Mouse (Mus musculus) forebrain, embryonic 11.5 days (tissue): ENCODE data around the gene Ing1. TPM values are rescaled to one million over a fixed set of nuclear protein-coding genes. Genes with fewer than 3 reads are reported as not detected.
"Not testable (repeated sequence)": the region's sequence is repeated elsewhere in the genome, so short reads cannot be mapped to it uniquely, and the experiment has no call there.

Experiments used
- ATAC-seq: fragments of 200-750 bp; cut with Nextera tagmentation; replicated peaks from 2 replicates; pipeline ENCODE4 v1.8.0; 2017; ENCODE audit warnings: moderate TSS enrichment; ENCODE audit not compliant: low FRiP score
- DNase-seq: peaks from one replicate; pipeline ENCODE4 v3.0.0-alpha.2; 2017; ENCODE audit warnings: low spot score
- H3K27ac ChIP-seq: fragments of 300-500 bp; sonication (generic); 2 replicates; pipeline ENCODE4 v1.5.1; 2014; ENCODE audit warnings: low read depth, low read length
- H3K27me3 ChIP-seq: fragments of 300-500 bp; sonication (generic); 2 replicates; pipeline ENCODE4 v1.6.1; 2014; ENCODE audit warnings: mild to moderate bottlenecking, low read length, mixed read lengths; ENCODE audit not compliant: control insufficient read depth, insufficient read depth
- H3K36me3 ChIP-seq: fragments of 300-500 bp; sonication (generic); 2 replicates; pipeline ENCODE4 v1.6.1; 2014; ENCODE audit warnings: mild to moderate bottlenecking, low read length, moderate library complexity, mixed read lengths; ENCODE audit not compliant: control insufficient read depth, insufficient read depth
- H3K4me1 ChIP-seq: fragments of 300-500 bp; sonication (generic); replicated peaks from 2 replicates; pipeline ENCODE4 v1.6.1; 2014; ENCODE audit warnings: low read length, mixed read lengths; ENCODE audit not compliant: control insufficient read depth, insufficient read depth
- H3K4me2 ChIP-seq: fragments of 300-500 bp; sonication (generic); 2 replicates; pipeline ENCODE4 v1.6.1; 2014; ENCODE audit warnings: low read depth, mild to moderate bottlenecking, low read length, moderate library complexity, mixed read lengths; ENCODE audit not compliant: severe bottlenecking
- H3K4me3 ChIP-seq: fragments of 300-500 bp; sonication (generic); 2 replicates; pipeline ENCODE4 v1.5.1; 2014; ENCODE audit warnings: low read depth, low read length
- H3K9ac ChIP-seq: fragments of 300-500 bp; sonication (generic); 2 replicates; pipeline ENCODE4 v1.6.1; 2014; ENCODE audit warnings: low read length
- H3K9me3 ChIP-seq: fragments of 300-500 bp; sonication (generic); 2 replicates; pipeline ENCODE4 v1.6.1; 2016; ENCODE audit warnings: low read length, mixed read lengths; ENCODE audit not compliant: control insufficient read depth
- WGBS: fragments of 180-500 bp; shearing (Covaris S2); extraction: QIAGEN DNeasy Blood & Tissue Kit; methylation state at CpG from one replicate; pipeline ENCODE4 v1.1.7; 2014; 5-methylcytosine and 5-hydroxymethylcytosine counted together
- polyA plus RNA-seq: library from polyadenylated mRNA; unstranded; fragments of >200 nt; fragmentation: Nextera tagmentation; extraction: Ambion mirVana; gene quantifications from 2 replicates; pipeline ENCODE4 v1.2.1, GENCODE M21; 2014

Gene Ing1
- polyA plus RNA-seq, 1 experiment from 2014 or later: 42.9 TPM

DNA sequence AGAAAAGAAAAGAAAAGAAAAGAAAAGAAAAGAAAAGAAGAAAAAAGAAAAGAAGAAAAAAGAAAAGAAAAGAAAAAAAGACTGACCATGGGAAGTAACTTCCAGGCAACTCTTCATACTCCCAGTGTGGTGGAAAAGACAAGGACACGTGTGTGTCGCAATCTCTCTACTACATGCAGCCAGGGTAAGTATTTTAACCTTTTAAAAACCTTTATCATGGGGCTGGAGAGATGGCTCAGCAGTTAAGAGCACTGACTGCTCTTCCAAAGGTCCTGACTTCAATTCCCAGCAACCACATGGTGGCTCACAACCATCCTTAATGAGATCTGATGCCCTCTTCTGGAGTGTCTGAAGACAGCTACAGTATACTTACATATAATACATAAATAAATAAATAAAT, 12.8 kb downstream of the Ing1 start:
- H3K4me3 ChIP-seq, H3K4me2 ChIP-seq, H3K4me1 ChIP-seq, H3K27me3 ChIP-seq, H3K9me3 ChIP-seq, ATAC-seq, DNase-seq, H3K27ac ChIP-seq, H3K9ac ChIP-seq: not testable (repeated sequence)
- WGBS: 92% methylated on average over 2 of the region's 2 CpGs
- H3K36me3 ChIP-seq: peaks cover 11% of the 10 kb centered on the region

DNA sequence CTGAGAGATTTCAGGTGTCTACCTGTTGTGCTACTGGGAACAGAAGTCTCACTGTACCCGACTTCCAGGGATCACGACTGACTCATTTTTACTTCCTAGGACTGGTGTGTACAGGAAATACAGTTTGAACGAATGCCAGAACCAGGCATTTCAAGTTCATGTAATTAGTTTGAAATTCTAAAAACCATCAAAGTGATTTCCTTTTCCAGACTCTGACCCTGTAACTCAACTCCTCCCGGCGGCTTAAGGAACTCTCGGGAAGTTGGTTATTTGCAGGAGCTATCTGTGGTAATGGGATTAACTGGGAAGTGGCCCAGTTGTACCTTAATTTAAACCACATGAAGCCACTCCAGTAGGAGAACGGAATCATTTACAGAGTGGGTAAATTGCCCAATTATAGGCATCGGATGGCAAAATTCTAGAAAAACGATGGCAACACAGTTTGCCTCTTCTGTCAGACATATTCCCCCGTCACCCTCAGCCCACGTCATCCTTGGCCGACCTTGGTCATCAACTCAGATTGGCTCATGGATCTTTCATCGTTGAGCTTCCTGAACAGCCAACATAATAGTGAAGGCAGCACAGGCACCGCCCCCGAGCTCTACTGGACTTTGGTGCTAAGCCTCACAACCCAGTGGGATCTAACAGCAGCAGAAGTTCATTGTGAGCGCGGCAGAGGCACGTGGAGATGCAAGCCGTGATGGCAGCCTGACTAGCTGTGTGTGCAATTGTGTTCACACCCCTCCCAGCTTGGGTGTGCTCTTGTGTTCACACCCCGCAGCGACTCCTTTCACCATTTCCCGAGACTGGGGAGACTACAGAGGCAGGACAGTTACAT, 14.1 kb downstream of the Ing1 start:
- Histone ChIP-seq H3K9me3 (no peaks in the 10 kb centered on the region), H3K4me2 (no peak overlapping the region), H3K4me1 (no peaks in the 10 kb centered on the region), H3K27me3 (no peaks in the 10 kb centered on the region), H3K36me3 (peaks cover 4% of the 10 kb centered on the region; the same call in 1 of the 2 replicates), H3K4me3 (no peak overlapping the region), H3K27ac (no peak overlapping the region), H3K9ac (no peak overlapping the region)
- no peak for ATAC-seq
- DNase-seq: no peak
- 86% methylated on average over 22 of the region's 22 CpGs for WGBS

DNA sequence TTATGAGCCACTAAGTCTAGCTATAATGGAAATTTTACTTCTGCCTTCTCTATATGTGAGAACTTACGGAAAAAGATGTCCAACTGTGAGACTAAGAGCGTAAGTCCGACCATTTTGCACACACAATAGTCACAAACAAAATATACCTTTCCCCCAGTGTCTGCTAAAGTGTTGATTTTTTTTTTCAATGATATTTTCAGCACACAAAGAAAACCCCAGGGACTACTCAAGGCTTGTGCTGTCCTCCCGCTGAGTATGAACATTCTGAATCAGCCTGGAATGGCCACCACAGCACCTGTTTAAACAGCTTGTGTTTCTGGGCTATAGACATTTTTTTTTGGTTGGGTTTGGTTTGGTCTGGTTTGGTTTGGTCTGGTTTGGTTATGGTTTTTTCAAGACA, 15.4 kb downstream of the Ing1 start:
- ATAC-seq (no peak), DNase-seq (no peak)
- Histone ChIP-seq H3K9ac (no peak overlapping the region), H3K4me3 (no peak overlapping the region), H3K27me3 (no peaks in the 10 kb centered on the region), H3K36me3 (no peaks in the 10 kb centered on the region; the same call in 1 of the 2 replicates), H3K9me3 (no peaks in the 10 kb centered on the region), H3K4me2 (no peak overlapping the region), H3K4me1 (no peaks in the 10 kb centered on the region), H3K27ac (no peak overlapping the region)
- 92% methylated on average over 4 of the region's 4 CpGs for WGBS

DNA sequence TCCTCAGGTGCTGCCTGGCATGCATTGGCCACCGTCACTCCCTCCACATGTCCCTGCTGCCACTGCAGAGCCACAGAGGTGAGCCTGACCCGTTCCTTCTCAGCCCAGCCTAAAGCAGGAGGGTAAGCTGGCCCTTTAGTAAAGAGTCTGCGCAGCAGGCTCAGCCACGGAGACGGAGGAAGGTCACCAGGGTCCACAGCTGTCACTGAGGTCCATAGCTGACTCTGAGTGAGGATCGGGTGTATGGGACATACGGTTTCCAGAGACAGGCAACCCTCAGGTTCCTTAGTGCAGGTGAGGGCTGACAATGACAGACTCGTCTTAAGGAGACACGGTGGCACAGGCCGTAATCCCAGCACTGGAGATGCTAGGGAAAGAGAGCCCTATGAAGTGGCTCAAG, 16.6 kb downstream of the Ing1 start:
- Histone ChIP-seq H3K4me3 (no peak overlapping the region), H3K4me1 (no peaks in the 10 kb centered on the region), H3K9me3 (no peaks in the 10 kb centered on the region), H3K27me3 (no peaks in the 10 kb centered on the region), H3K9ac (no peak overlapping the region), H3K36me3 (no peaks in the 10 kb centered on the region; the same call in 1 of the 2 replicates), H3K4me2 (no peak overlapping the region), H3K27ac (no peak overlapping the region)
- no peak for ATAC-seq
- DNase-seq: no peak
- WGBS: 90% methylated on average over 10 of the region's 10 CpGs

DNA sequence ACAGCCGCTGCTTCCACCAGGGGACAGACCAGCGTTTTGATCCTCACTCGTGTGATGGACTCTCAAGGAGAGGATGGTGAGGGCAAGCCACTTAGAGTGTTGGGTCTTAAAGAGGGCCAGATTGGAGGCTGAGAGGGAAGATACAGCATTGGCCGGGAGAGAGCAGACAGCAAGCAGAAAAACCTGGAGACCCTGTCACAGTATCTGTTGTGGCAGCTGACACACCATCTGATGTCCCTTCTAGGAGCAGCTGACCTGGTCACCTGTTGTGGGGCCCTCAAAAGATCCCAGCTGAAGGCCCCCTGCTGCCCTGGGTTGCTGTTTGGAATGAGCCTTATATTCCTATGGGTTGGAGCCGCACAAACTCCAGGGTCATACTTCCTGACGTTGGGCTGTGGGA, 17.1 kb downstream of the Ing1 start:
- 82% methylated on average over 6 of the region's 6 CpGs for WGBS
- no peaks in the 10 kb centered on the region for H3K36me3 ChIP-seq
- no peak overlapping the region for H3K27ac ChIP-seq
- DNase-seq (no peak), ATAC-seq (no peak)
- no peak overlapping the region for H3K9ac ChIP-seq
- H3K4me3 ChIP-seq: no peak overlapping the region
- no peaks in the 10 kb centered on the region for H3K4me1 ChIP-seq
- no peaks in the 10 kb centered on the region for H3K9me3 ChIP-seq
- H3K27me3 ChIP-seq: no peaks in the 10 kb centered on the region
- H3K4me2 ChIP-seq: no peak overlapping the region

DNA sequence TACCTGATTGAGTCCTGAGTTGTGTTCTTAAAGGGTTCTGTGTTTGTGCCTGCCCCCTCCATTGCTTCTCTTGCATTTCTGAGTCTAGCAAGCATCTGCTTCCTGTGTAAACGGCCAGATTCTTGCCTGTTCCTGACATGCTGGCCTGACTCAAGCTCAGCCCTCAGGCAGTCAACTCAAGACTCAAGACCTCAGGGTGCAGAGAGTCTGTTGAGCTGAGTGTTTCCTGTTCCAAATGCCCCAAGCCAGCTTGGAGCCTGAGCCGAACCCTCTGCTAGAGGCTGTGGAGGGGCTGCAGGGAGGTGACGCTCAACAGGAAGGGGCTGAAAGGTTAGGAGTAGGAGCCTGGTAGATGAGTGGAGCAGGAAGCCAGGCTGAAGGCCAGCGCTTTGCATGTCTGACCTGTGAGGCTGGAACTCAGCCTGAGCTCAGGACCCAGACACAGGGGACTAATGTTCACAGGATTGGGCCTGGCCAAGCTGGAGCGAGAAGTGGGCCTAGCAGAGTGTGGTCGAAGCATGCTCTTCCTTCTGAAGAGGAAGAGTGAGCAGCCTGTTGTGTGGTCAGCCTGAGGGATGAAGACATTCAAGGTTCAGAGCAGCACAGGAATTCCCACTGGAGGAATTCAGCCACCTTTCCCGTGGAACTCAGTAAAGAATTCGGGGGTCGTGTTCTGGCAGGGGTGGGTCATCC, 19.7 kb downstream of the Ing1 start:
- DNase-seq: no peak
- Histone ChIP-seq H3K27ac (no peak overlapping the region), H3K9me3 (no peaks in the 10 kb centered on the region), H3K36me3 (no peaks in the 10 kb centered on the region), H3K9ac (no peak overlapping the region), H3K4me2 (no peak overlapping the region), H3K27me3 (no peaks in the 10 kb centered on the region), H3K4me1 (no peaks in the 10 kb centered on the region), H3K4me3 (no peak overlapping the region)
- 75% methylated on average over 9 of the region's 9 CpGs for WGBS
- no peak for ATAC-seq

DNA sequence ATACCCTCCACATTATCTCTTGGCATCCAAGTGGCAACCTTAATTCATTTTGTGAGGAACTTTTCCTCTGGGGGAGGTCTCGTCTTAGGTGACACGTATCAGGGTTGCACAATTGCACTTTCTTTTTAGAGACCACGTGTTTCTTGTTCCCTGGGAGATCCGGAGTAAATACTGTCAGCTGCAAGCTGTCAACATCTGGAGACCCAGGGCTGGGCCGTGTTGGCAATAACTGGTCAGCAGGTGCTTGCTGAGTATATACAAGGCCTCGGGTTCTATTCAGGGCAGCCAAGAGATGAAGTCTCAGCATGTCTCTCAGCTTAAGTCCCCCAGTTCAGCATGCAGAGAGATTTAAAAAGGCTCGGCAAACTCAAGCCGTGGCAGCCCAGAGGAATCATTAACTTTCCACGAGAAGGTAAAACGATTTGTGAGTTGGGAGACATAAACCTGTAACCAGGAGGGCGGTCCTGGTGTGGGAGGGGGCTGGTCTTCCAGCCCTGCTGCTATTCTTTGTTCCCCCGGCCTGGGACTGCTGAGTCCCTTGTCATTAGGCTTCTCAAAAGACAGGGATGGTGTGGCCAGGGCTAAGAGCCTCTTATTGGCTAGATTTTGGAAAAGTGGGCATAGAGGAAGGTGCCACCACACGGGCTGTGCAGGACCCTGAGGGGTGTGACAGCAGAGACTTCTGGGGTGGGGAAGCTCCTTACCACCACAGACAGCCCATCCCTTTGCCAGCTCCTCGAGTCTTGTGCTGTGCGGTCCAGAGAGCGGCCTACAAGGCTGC, 20.4 kb downstream of the Ing1 start:
- 60% methylated on average over 16 of the region's 16 CpGs for WGBS
- H3K4me1 ChIP-seq: no peaks in the 10 kb centered on the region
- no peaks in the 10 kb centered on the region for H3K27me3 ChIP-seq
- no peaks in the 10 kb centered on the region for H3K9me3 ChIP-seq
- H3K4me3 ChIP-seq: no peak overlapping the region
- no peak overlapping the region for H3K9ac ChIP-seq
- H3K4me2 ChIP-seq: no peak overlapping the region
- DNase-seq (no peak), ATAC-seq (no peak)
- H3K27ac ChIP-seq: no peak overlapping the region
- H3K36me3 ChIP-seq: no peaks in the 10 kb centered on the region

DNA sequence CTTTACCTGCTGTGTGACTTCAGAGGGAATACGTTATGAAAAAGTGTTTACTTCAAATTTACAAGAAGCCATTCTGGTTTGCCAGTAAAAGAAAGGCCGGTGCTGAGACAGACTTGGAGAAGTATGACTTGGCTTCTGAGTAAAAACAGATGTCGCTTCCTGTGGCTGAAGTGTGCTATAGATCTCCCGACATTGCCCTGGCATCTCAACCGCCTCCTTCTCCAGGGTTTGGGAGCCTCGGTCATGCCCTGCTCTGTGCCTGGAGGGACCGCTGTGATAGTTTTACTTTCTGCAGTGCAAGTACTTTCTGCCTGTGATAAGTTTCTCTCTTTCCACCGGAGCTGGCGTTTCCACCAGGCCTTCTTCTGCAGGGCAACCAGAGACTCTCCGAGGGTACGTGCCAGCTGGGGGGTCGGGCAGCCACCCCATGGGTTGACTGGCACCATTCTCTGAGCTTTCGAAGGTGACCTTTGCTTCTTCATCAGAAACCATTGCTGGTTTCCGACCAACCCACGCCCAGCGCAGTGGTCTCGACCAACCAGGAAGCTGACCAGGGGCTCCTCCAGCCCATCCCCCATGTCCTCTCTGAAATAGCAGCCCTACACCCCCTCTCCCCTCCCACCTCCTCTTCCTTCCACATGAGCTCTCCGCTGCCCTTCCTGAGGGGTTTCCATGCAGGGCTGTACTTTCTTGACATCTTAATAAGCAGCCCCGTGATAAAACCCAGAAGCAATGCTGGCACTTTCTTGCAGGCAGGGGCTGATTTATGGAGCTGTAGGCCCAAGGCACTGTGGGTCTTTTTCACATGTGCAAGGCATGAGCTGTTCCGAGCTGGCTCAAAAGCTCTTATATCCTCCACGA, 30.4 kb downstream of the Ing1 start:
- Histone ChIP-seq H3K36me3 (no peaks in the 10 kb centered on the region), H3K27me3 (no peaks in the 10 kb centered on the region), H3K27ac (no peak overlapping the region), H3K4me3 (no peak overlapping the region), H3K9ac (no peak overlapping the region), H3K4me2 (no peak overlapping the region), H3K9me3 (no peaks in the 10 kb centered on the region), H3K4me1 (no peaks in the 10 kb centered on the region)
- DNase-seq: no peak
- 86% methylated on average over 21 of the region's 21 CpGs for WGBS
- no peak for ATAC-seq
